Mouse (Mus musculus): ENCODE measurements around the gene Gabrb2.

GRCm38 (mm10) chr11:42393451-42393850 lies 26.1 kb upstream of the Gabrb2 start:
- no peak for TF ChIP-seq POLR2A (IDR thresholded peaks at IDR 0.05; ENCODE audit: extremely low read depth, insufficient read depth, low read length)
- TF ChIP-seq CTCF (IDR thresholded peaks at IDR 0.05; ENCODE audit: extremely low read depth, insufficient read depth, low read length) = no peak
